Mouse (Mus musculus): ENCODE measurements around the gene Tmem8b.
A peak's percentile ranks its signal among the peaks of the same experiment; 100 is the strongest.

The Tmem8b gene

DNA sequence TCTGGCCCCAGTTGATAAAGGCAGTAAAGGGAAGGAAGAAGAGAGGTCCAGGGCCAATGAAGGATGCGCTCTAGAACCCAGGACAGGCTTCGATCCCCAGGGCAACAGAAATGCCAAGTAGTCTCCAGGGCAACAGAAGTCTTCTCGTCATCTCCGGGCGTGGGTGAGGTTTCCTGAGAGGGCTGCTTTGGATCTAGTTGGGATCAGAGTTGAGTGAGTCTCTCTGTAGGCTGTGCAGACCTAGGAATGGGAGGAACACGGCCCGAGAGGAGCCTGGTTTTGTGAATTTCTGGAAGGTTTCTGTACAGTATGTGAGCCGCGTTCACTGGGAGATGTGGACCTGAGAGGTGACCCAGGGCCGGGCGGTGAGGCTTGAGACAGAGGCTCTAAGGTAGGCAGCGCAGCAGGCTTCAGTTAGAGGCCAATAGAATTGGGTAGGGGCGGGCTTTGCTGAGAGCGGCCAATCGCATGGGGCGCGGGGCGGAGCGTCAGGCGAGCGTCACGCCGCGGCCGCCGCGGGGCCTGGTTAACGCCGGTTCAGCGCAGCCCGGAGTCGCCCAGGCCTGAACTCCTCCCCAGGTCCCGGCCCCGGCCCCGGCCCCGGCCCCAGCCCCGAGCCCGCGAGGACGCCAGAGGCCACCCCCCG, at the start of gene Tmem8b, which contains the start of gene Fam221b:
Gene Tmem8b, plus strand, starts transcription at position 190 of the 646 bp plus-strand sequence.
Gene Fam221b, minus strand, starts transcription at position 364 of the 646 bp plus-strand sequence.
- DNase-seq (ENCODE audit: low spot score in 2 of 2): peak; percentile 75 to 90

DNA sequence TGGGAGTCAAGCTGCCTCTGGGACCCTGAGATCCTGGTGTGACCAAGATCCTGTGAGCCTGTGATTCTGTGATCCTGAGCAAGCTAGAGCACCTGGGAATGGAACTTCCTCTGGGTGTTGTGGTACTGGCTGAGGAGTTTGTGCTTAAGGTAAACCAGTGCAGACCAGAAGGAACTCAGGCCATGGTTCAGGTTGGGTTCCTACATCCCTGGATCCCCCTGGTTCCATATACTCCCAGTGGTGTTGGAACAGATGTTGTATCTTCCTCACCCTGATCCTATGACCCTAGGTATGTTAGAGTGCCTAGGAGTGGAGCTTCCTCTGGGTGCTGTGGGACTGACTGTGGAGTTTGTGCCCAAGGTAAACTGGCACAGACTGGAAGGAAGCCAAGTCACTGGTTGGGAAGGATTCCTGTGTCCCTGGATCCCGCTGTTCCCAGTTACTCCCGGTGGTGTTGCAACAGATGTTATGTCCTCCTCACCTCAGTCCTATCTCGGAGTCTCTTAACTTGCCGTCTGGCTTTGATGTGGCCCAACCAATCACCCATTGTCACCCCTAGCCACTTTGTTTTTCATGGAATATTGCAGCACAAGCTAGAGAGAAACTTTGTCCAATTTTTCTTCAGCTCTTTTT, 48.5 kb upstream of the Tmem8b start:
- DNase-seq (ENCODE audit: low spot score in 2 of 2): no peak

- no peak for DNase-seq (ENCODE audit: low spot score in 2 of 2)
Measured at GRCm38 (mm10) chr4:43629106-43629817, 39.5 kb upstream of the Tmem8b start.

GRCm38 (mm10) chr4:43630030-43630581, 38.7 kb upstream of the Tmem8b start:
- peak; percentile 60 to 92 for DNase-seq (ENCODE audit: low spot score in 2 of 2)

DNA sequence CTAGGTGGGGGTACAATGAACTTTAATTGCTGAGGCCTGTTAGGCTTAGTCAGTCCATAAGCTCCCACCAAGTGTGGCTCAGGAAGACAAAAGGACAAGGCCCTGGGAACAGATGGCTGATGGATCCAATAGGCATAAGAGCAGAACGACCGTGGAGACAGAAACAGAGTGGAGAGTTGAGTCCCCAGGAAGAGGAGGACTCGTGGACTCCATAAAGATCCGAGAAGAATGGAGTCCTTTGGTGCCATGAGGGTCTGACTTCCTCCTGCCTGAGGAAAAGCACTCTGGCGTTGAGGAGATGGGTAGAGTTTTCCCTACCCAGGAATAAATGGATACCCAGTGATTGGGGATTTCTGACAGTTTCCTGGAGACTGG, 38.1 kb upstream of the Tmem8b start:
- DNase-seq (ENCODE audit: low spot score in 2 of 2): no peak

- no peak for DNase-seq (ENCODE audit: low spot score in 2 of 2)
Measured at GRCm38 (mm10) chr4:43631046-43631955, 37.5 kb upstream of the Tmem8b start, which contains the start of gene Npr2. Gene Npr2, plus strand, starts transcription at chr4:43631935.

DNA sequence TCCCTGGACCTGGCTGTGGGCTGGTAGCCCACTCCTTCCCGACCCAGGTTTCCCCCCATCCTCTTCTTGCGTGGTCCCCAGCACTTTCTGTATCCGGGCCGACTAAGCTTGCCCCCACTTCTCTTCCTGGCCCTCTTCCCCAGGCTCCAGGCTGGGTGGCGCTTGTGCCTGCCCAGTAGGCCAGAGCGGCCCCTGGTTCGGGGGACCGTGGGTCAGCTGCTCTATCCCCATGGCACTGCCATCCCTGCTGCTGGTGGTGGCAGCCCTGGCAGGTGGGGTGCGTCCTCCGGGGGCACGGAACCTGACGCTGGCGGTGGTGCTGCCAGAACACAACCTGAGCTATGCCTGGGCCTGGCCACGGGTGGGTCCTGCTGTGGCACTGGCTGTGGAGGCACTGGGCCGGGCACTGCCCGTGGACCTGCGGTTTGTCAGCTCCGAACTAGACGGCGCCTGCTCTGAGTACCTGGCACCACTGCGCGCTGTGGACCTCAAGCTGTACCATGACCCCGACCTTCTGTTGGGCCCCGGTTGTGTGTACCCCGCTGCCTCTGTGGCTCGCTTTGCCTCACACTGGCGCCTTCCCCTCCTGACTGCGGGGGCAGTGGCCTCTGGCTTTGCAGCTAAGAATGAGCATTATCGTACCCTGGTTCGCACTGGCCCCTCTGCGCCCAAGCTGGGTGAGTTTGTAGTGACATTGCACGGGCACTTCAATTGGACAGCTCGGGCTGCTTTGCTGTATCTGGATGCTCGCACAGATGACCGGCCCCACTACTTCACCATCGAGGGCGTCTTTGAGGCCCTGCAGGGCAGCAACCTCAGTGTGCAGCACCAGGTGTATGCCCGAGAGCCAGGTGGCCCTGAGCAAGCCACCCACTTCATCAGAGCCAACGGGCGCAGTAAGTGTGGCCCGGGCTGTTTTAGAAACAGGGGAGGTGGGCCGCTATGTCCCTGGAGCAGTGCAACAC, 36.5 kb upstream of the Tmem8b start:
- no peak for DNase-seq (ENCODE audit: low spot score in 2 of 2)

- no peak for DNase-seq (ENCODE audit: low spot score in 2 of 2)
Measured at GRCm38 (mm10) chr4:43633296-43633695, 35.5 kb upstream of the Tmem8b start.

DNA sequence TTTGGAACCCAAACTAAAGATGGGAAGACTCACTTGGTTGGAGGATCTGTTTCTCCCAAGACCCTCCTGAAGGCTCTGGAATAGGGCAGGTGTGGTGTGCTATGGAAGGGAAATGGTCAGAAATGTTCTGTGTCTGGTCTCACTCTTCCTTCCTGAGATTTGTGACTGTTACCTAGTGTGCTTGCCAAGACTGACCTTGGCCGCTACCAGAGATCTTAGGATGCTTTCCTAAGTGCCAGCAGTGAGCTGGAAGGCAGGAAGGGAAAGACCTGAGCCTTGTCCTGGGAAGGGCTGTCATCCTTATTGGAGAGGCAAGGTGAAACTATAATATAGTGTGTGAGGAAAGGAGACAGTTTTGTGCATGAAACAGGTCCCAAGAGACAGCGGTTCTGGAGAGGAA, 35.0 kb upstream of the Tmem8b start:
- no peak for DNase-seq (ENCODE audit: low spot score in 2 of 2)

DNA sequence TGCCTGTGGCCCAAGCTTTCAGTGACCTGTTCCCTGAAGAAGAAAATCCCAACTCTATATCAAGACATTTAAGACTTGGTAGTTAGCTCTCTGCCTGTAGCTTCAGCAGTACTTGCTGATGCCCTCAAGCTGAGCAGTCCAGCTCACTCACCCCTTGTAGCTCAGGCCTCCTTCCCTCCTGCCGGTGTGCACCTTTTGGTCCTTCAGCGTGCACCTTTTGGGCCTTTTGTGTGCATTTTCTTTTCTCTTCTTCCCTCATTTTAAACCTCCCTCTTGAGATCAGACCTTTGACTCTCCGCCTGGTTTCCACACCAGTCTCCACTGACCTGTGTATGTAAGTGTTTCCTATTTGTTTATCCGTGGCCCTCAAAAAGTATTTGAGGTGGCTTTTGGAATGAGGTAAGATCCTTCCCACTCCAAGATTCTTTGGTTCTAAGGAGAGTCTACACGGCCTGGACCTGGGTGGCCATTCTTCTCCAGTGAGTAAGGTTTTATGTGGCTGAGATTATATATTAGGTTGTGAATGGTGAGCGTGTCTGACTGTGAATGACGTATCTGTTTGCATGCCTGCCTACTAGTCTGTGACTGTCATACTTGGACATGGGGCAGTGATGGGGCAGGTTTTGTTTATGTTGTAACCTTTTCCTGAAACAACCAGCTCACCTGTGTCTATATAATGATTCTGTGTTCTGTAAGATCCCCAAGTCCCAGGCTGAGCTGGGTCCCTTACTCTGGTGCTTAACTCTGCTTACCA, 34.0 kb upstream of the Tmem8b start:
- no peak for DNase-seq (ENCODE audit: low spot score in 2 of 2)

DNA sequence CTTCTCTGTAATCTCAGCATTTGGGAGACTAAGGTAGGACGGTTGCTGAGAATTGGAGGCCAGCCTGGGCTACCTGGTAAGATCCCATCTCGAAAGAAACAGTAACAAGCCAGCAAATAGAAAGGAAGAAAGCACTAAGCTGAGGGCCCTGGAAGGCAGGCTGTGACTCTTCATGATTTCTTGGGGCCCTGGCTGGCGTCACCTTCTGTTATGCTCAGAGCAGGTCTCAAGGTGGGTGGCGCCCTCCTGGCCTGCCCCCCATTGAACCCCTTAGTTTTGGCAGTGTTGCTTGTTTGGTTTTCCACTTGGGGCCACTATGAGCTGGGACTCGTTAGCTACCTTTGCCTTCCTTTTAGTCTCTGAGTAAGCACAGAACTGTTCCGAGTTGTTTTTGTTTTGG, 32.0 kb upstream of the Tmem8b start:
- DNase-seq (ENCODE audit: low spot score in 2 of 2): no peak

DNA sequence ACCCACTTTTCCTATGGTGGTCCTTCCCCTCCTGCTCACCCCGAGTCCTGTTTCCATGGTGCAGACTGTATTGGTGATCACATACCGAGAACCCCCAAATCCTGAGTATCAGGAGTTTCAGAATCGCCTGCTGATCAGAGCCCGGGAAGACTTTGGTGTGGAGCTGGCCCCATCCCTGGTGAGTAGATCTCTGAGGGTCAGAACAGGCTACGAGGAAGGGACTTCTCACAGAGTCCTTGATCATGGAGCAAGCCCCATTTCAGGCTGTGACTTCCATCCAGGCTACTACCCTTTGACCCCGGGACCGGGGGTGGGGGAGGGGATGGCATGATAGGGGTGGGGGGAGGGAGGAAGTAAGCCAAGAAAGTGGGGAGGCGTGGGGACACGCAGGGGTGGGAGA, 28.7 kb upstream of the Tmem8b start:
- no peak for DNase-seq (ENCODE audit: low spot score in 2 of 2)

GRCm38 (mm10) chr4:43640491-43640890, 28.3 kb upstream of the Tmem8b start:
- no peak for DNase-seq (ENCODE audit: low spot score in 2 of 2)

DNA sequence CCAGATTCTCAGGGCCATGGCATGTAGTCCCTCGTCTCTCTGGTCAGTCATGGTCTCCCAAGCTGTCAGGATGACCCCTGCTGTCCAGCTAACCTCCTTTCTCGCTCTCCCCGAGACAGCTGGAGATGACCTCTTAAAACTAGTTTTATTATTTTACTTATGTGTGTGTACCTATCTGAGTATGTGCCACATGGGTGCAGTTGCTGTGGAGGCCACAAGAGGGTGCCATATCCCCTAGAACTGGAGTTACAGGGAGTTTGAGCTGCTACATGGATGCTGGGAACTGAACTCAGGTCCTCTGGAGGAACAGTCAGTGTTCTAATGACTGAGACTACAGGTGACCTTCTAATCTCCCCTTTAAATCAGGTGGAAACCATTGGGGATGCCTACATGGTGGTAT, 19.0 kb upstream of the Tmem8b start:
- DNase-seq (ENCODE audit: low spot score in 2 of 2): no peak

DNA sequence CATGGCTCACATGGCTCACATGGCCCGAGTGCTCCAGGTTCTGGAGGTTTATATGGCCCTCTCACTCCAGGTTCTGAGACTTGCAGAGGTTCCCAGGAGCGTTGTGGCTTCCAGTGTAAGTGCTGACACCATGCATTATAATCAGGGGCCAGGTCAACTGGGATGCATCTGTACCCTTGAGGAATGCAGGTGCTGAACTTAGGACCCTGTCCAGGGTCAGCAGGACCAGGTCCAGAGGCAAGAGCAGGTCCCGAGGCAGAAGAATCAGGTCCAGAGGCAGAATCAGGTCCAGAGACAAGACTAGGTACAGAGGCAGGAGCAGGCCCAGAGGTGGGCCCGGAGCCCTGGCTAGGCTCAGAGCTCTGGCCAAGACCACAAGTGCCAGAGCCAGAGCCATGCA, 16.0 kb upstream of the Tmem8b start:
- DNase-seq (ENCODE audit: low spot score in 2 of 2): no peak

GRCm38 (mm10) chr4:43653161-43654015, 15.4 kb upstream of the Tmem8b start, which contains the start of gene Spag8:
Gene Spag8, minus strand, starts transcription at chr4:43653594.
- no peak for DNase-seq (ENCODE audit: low spot score in 2 of 2)

- no peak for DNase-seq (ENCODE audit: low spot score in 2 of 2)
Measured at GRCm38 (mm10) chr4:43655656-43656338, 13.0 kb upstream of the Tmem8b start.
